Mouse (Mus musculus) MEL (cell line): ENCODE measurements at regions not wholly inside any gene's neighbourhood (a gene's known extent, or its start where the extent isn't known, plus 50 kb on each side); places are given as distances from the start of the nearest gene placed in this dataset.

Experiments used
- MAZ ChIP-seq: IDR thresholded peaks from 2 replicates; pipeline ENCODE4 v1.6.1; 2012; ENCODE audit warnings: low read depth, mild to moderate bottlenecking, inconsistent platforms, low read length, improper control_type of control experiment
- POLR2AphosphoS2 ChIP-seq: IDR thresholded peaks from 2 replicates; pipeline ENCODE4 v1.6.1; 2011; ENCODE audit warnings: low read length, improper control_type of control experiment

- TF ChIP-seq MAZ (no peak), POLR2AphosphoS2 (no peak)
Observed at GRCm38 (mm10) chr12:12655611-12656010, 286.1 kb downstream of the Mycn start.
